Mouse (Mus musculus) heart, adult 2 months (tissue): ENCODE measurements around the gene Crat. TPM values are rescaled to one million over a fixed set of nuclear protein-coding genes. Genes with fewer than 3 reads are reported as not detected.

Experiments used
- DNase-seq, 2 experiments: peaks; one replicate each; pipeline ENCODE4 v3.0.0; 2021
- H3K27ac ChIP-seq: fragments of 200-600 bp; 2 replicates; pipeline ENCODE4 v1.8.1; 2022
- H3K27me3 ChIP-seq: fragments of 200-500 bp; 2 replicates; pipeline ENCODE4 v1.6.1; 2012; ENCODE audit warnings: mild to moderate bottlenecking, low read length, inconsistent platforms, mixed read lengths; ENCODE audit not compliant: control insufficient read depth, insufficient read depth
- H3K36me3 ChIP-seq: fragments of 200-500 bp; 2 replicates; pipeline ENCODE4 v1.6.1; 2012; ENCODE audit warnings: low read length, inconsistent platforms; ENCODE audit not compliant: control insufficient read depth, insufficient read depth
- H3K4me1 ChIP-seq: fragments of 200-500 bp; 2 replicates; pipeline ENCODE4 v1.6.1; 2011; ENCODE audit warnings: low read length; ENCODE audit not compliant: control insufficient read depth, insufficient read depth
- H3K4me3 ChIP-seq: fragments of 200-600 bp; 2 replicates; pipeline ENCODE4 v1.8.1; 2022
- H3K79me2 ChIP-seq: fragments of 200-500 bp; replicated peaks from 2 replicates; pipeline ENCODE4 v1.6.1; 2012; ENCODE audit warnings: mild to moderate bottlenecking, inconsistent platforms, low read length, moderate library complexity, mixed read lengths; ENCODE audit not compliant: control insufficient read depth, insufficient read depth
- H3K9ac ChIP-seq: fragments of 200-500 bp; 2 replicates; pipeline ENCODE4 v1.6.1; 2012; ENCODE audit warnings: low read depth, mild to moderate bottlenecking, control low read depth, inconsistent platforms, low read length, mixed read lengths
- CTCF ChIP-seq: fragments of 200-600 bp; IDR thresholded peaks from 2 replicates; pipeline ENCODE4 v1.8.1; 2022; ENCODE audit warnings: antibody characterized with exemption, mild to moderate bottlenecking, moderate library complexity
- EP300 ChIP-seq: fragments of 200-500 bp; IDR thresholded peaks from 2 replicates; pipeline ENCODE4 v1.6.1; 2011; ENCODE audit warnings: low read depth, low read length, control low read depth; ENCODE audit not compliant: insufficient read depth
- POLR2A ChIP-seq: fragments of 200-500 bp; IDR thresholded peaks from 2 replicates; pipeline ENCODE4 v1.6.1; 2011; ENCODE audit warnings: mild to moderate bottlenecking, low read depth, low read length, control low read depth; ENCODE audit not compliant: insufficient read depth
- WGBS: fragments of 180-500 bp; shearing (Covaris S2); methylation state at CpG from one replicate; pipeline ENCODE4 v1.1.7; 2018; 5-methylcytosine and 5-hydroxymethylcytosine counted together
- intact Hi-C: fragments of 180-260 bp; cut with DNase I; formaldehyde crosslinking; loops from one replicate; pipeline ENCODE4 v1.15.1; 2025
- polyA plus RNA-seq: library from polyadenylated mRNA; depleted of rRNA; stranded (reverse); fragments of >200 nt; gene quantifications from 2 replicates; pipeline ENCODE4 v1.2.3, GENCODE M21; 2012
- total RNA-seq, 2 experiments: library from RNA; stranded (reverse); gene quantifications; 2 replicates each; pipeline ENCODE4 v1.2.3; 2021

The Crat gene
- total and polyA plus RNA-seq, 3 experiments = 452 to 695 (median 542) TPM

GRCm38 (mm10) chr2:30448371-30448770, 32.8 kb upstream of the Crat start:
- WGBS = 45% methylated on average over 7 of the region's 7 CpGs
- intact Hi-C loops = no loop called here
- DNase-seq = peak in 1 of 2 experiments; percentile 40

GRCm38 (mm10) chr2:30446891-30447826, 31.5 kb upstream of the Crat start:
- H3K27ac ChIP-seq = peak overlapping the region; percentile 97
- 19% methylated on average over 10 of the region's 10 CpGs for WGBS
- no peaks in the 10 kb centered on the region for H3K79me2 ChIP-seq
- H3K36me3 ChIP-seq = peaks cover 20% of the 10 kb centered on the region
- H3K9ac ChIP-seq = peak overlapping the region; percentile 58
- no peaks in the 10 kb centered on the region for H3K27me3 ChIP-seq
- intact Hi-C loops = no loop called here
- DNase-seq = peak; percentile 62
- peaks cover 55% of the 10 kb centered on the region for H3K4me1 ChIP-seq
- TF ChIP-seq POLR2A = peak; percentile 22; the same call in 1 of the 2 replicates
- no peak for TF ChIP-seq EP300
- no peak for TF ChIP-seq CTCF
- no peak overlapping the region for H3K4me3 ChIP-seq

More at GRCm38 (mm10) chr2:30448371-30448770, 32.8 kb upstream of the Crat start:
- no peak for TF ChIP-seq EP300
- peak; percentile 37; the same call in 1 of the 2 replicates for TF ChIP-seq POLR2A
- Histone ChIP-seq H3K36me3 (peaks cover 15% of the 10 kb centered on the region), H3K4me1 (peaks cover 43% of the 10 kb centered on the region), H3K79me2 (no peaks in the 10 kb centered on the region), H3K4me3 (no peak overlapping the region), H3K27ac (peak overlapping the region; percentile 97), H3K9ac (peak overlapping the region; percentile 20; the same call in 1 of the 2 replicates), H3K27me3 (no peaks in the 10 kb centered on the region)

GRCm38 (mm10) chr2:30445312-30445711, 29.7 kb upstream of the Crat start:
- Histone ChIP-seq H3K4me1 (peaks cover 67% of the 10 kb centered on the region), H3K4me3 (no peak overlapping the region), H3K27ac (peak overlapping the region; percentile 97), H3K9ac (peak overlapping the region; percentile 64), H3K36me3 (peaks cover 20% of the 10 kb centered on the region), H3K27me3 (no peaks in the 10 kb centered on the region), H3K79me2 (no peaks in the 10 kb centered on the region)
- intact Hi-C loops = no loop called here
- DNase-seq = peak; percentile 52 to 64
- 0 out of 2 replicates have a peak, but pooled peaks have one; percentile 20 for TF ChIP-seq POLR2A
- TF ChIP-seq EP300 = no peak
- WGBS = 35% methylated on average over 2 of the region's 2 CpGs

GRCm38 (mm10) chr2:30444450-30444849, 28.8 kb upstream of the Crat start:
- H3K79me2 ChIP-seq = no peaks in the 10 kb centered on the region
- intact Hi-C loops = loop anchor here (5.0 kb wide), 1 partner anchor 103 kb away; no protein-coding TSS in a partner anchor
- no peaks in the 10 kb centered on the region for H3K27me3 ChIP-seq
- H3K9ac ChIP-seq = no peak overlapping the region
- H3K27ac ChIP-seq = peak overlapping the region; percentile 97
- peaks cover 20% of the 10 kb centered on the region for H3K36me3 ChIP-seq
- TF ChIP-seq EP300 (no peak), POLR2A (no peak), CTCF (no peak)
- no peak for DNase-seq
- H3K4me3 ChIP-seq = no peak overlapping the region
- peaks cover 71% of the 10 kb centered on the region for H3K4me1 ChIP-seq

- Histone ChIP-seq H3K9ac (no peak overlapping the region), H3K27ac (peak overlapping the region; percentile 97), H3K27me3 (no peaks in the 10 kb centered on the region), H3K4me3 (no peak overlapping the region), H3K79me2 (no peaks in the 10 kb centered on the region), H3K36me3 (peaks cover 20% of the 10 kb centered on the region), H3K4me1 (peaks cover 71% of the 10 kb centered on the region)
- 35% methylated on average over 5 of the region's 5 CpGs for WGBS
- TF ChIP-seq EP300 (no peak), POLR2A (no peak), CTCF (no peak)
- no peak for DNase-seq
- intact Hi-C loops = loop anchor here (5.0 kb wide), 1 partner anchor 103 kb away; no protein-coding TSS in a partner anchor
Measured at GRCm38 (mm10) chr2:30444006-30444405, 28.4 kb upstream of the Crat start.

- 24% methylated on average over 4 of the region's 4 CpGs for WGBS
- H3K9ac ChIP-seq = peak overlapping the region; percentile 75
- intact Hi-C loops = loop anchor here (5.0 kb wide), 1 partner anchor 104 kb away; no protein-coding TSS in a partner anchor
- H3K4me1 ChIP-seq = peaks cover 69% of the 10 kb centered on the region
- peaks cover 20% of the 10 kb centered on the region for H3K36me3 ChIP-seq
- no peak for TF ChIP-seq POLR2A
- no peak for TF ChIP-seq EP300
- TF ChIP-seq CTCF = no peak
- H3K27me3 ChIP-seq = no peaks in the 10 kb centered on the region
- DNase-seq = no peak
- no peaks in the 10 kb centered on the region for H3K79me2 ChIP-seq
- H3K4me3 ChIP-seq = no peak overlapping the region
- H3K27ac ChIP-seq = peak overlapping the region; percentile 97
Measured at GRCm38 (mm10) chr2:30443281-30443680, 27.7 kb upstream of the Crat start.
